Mouse (Mus musculus) heart, adult 2 months (tissue): ENCODE results near the gene 4933417A18Rik. TPM values are rescaled to one million over a fixed set of nuclear protein-coding genes. Genes with fewer than 3 reads are reported as not detected.
A peak's percentile ranks its signal among the peaks of the same experiment; 100 is the strongest.
"Not testable (repeated sequence)": the region's sequence is repeated elsewhere in the genome, so short reads cannot be mapped to it uniquely, and the experiment has no call there.

Experiments
- DNase-seq, 2 experiments: peaks; one replicate each; pipeline ENCODE4 v3.0.0; 2021
- H3K27ac ChIP-seq: fragments of 200-600 bp; 2 replicates; pipeline ENCODE4 v1.8.1; 2022
- H3K27me3 ChIP-seq: fragments of 200-500 bp; 2 replicates; pipeline ENCODE4 v1.6.1; 2012; ENCODE audit warnings: mild to moderate bottlenecking, low read length, inconsistent platforms, mixed read lengths; ENCODE audit not compliant: control insufficient read depth, insufficient read depth
- H3K36me3 ChIP-seq: fragments of 200-500 bp; 2 replicates; pipeline ENCODE4 v1.6.1; 2012; ENCODE audit warnings: low read length, inconsistent platforms; ENCODE audit not compliant: control insufficient read depth, insufficient read depth
- H3K4me1 ChIP-seq: fragments of 200-500 bp; 2 replicates; pipeline ENCODE4 v1.6.1; 2011; ENCODE audit warnings: low read length; ENCODE audit not compliant: control insufficient read depth, insufficient read depth
- H3K4me3 ChIP-seq: fragments of 200-600 bp; 2 replicates; pipeline ENCODE4 v1.8.1; 2022
- H3K79me2 ChIP-seq: fragments of 200-500 bp; replicated peaks from 2 replicates; pipeline ENCODE4 v1.6.1; 2012; ENCODE audit warnings: mild to moderate bottlenecking, inconsistent platforms, low read length, moderate library complexity, mixed read lengths; ENCODE audit not compliant: control insufficient read depth, insufficient read depth
- H3K9ac ChIP-seq: fragments of 200-500 bp; 2 replicates; pipeline ENCODE4 v1.6.1; 2012; ENCODE audit warnings: low read depth, mild to moderate bottlenecking, control low read depth, inconsistent platforms, low read length, mixed read lengths
- CTCF ChIP-seq: fragments of 200-600 bp; IDR thresholded peaks from 2 replicates; pipeline ENCODE4 v1.8.1; 2022; ENCODE audit warnings: antibody characterized with exemption, mild to moderate bottlenecking, moderate library complexity
- EP300 ChIP-seq: fragments of 200-500 bp; IDR thresholded peaks from 2 replicates; pipeline ENCODE4 v1.6.1; 2011; ENCODE audit warnings: low read depth, low read length, control low read depth; ENCODE audit not compliant: insufficient read depth
- POLR2A ChIP-seq: fragments of 200-500 bp; IDR thresholded peaks from 2 replicates; pipeline ENCODE4 v1.6.1; 2011; ENCODE audit warnings: mild to moderate bottlenecking, low read depth, low read length, control low read depth; ENCODE audit not compliant: insufficient read depth
- WGBS: fragments of 180-500 bp; shearing (Covaris S2); methylation state at CpG from one replicate; pipeline ENCODE4 v1.1.7; 2018; 5-methylcytosine and 5-hydroxymethylcytosine counted together
- intact Hi-C: fragments of 180-260 bp; cut with DNase I; formaldehyde crosslinking; loops from one replicate; pipeline ENCODE4 v1.15.1; 2025
- polyA plus RNA-seq: library from polyadenylated mRNA; depleted of rRNA; stranded (reverse); fragments of >200 nt; gene quantifications from 2 replicates; pipeline ENCODE4 v1.2.3, GENCODE M21; 2012
- total RNA-seq, 2 experiments: library from RNA; stranded (reverse); gene quantifications; 2 replicates each; pipeline ENCODE4 v1.2.3; 2021

The 4933417A18Rik gene
- total and polyA plus RNA-seq, 3 experiments, result not detected

- H3K4me1 ChIP-seq, result peaks cover 4% of the 10 kb centered on the region; the same call in 1 of the 2 replicates
- H3K9ac ChIP-seq, result no peak overlapping the region
- intact Hi-C loops, result no loop called here
- no peak overlapping the region for H3K27ac ChIP-seq
- WGBS, result 85% methylated on average over 4 of the region's 4 CpGs
- H3K27me3 ChIP-seq, result peaks cover 3% of the 10 kb centered on the region
- H3K79me2 ChIP-seq, result no peaks in the 10 kb centered on the region
- no peak for DNase-seq
- no peak for TF ChIP-seq CTCF
- TF ChIP-seq EP300, result no peak
- TF ChIP-seq POLR2A, result no peak
- no peaks in the 10 kb centered on the region for H3K36me3 ChIP-seq
- H3K4me3 ChIP-seq, result no peak overlapping the region
Observed at GRCm38 (mm10) chr13:34960996-34961770, 37.0 kb downstream of the 4933417A18Rik start.

GRCm38 (mm10) chr13:34963511-34964397, 39.5 kb downstream of the 4933417A18Rik start, which contains the start of gene Eci3:
TSS of gene Eci3 (minus strand) at chr13:34963810.
- Histone ChIP-seq H3K4me3 (peak within 1 kb of the TSS; percentile 43), H3K27ac (no peak within 1 kb of the TSS; the same call in 1 of the 2 replicates), H3K79me2 (no peaks in the 10 kb centered on the region), H3K4me1 (peaks cover 4% of the 10 kb centered on the region; the same call in 1 of the 2 replicates), H3K36me3 (no peaks in the 10 kb centered on the region), H3K9ac (no peak within 1 kb of the TSS), H3K27me3 (peaks cover 3% of the 10 kb centered on the region)
- no peak for TF ChIP-seq POLR2A
- no peak for TF ChIP-seq CTCF
- TF ChIP-seq EP300, result no peak
- intact Hi-C loops, result no loop called here
- 7% methylated on average over 32 of the region's 32 CpGs for WGBS
- DNase-seq, result peak; percentile 47 to 52

GRCm38 (mm10) chr13:34964419-34964818, 40.2 kb downstream of the 4933417A18Rik start:
- H3K4me1 ChIP-seq, result peaks cover 4% of the 10 kb centered on the region; the same call in 1 of the 2 replicates
- H3K79me2 ChIP-seq, result no peaks in the 10 kb centered on the region
- no peak for TF ChIP-seq POLR2A
- H3K4me3 ChIP-seq, result peak overlapping the region; percentile 43
- H3K9ac ChIP-seq, result no peak overlapping the region
- H3K27ac ChIP-seq, result no peak overlapping the region; the same call in 1 of the 2 replicates
- 8% methylated on average over 14 of the region's 14 CpGs for WGBS
- peak in 1 of 2 experiments; percentile 26 for DNase-seq
- no peaks in the 10 kb centered on the region for H3K36me3 ChIP-seq
- H3K27me3 ChIP-seq, result peaks cover 3% of the 10 kb centered on the region
- intact Hi-C loops, result no loop called here

- no peak overlapping the region for H3K27ac ChIP-seq
- peak overlapping the region; percentile 43 for H3K4me3 ChIP-seq
- intact Hi-C loops, result no loop called here
- TF ChIP-seq EP300 (no peak), POLR2A (no peak), CTCF (no peak)
- H3K36me3 ChIP-seq, result no peaks in the 10 kb centered on the region
- 49% methylated on average over 5 of the region's 5 CpGs for WGBS
- peaks cover 4% of the 10 kb centered on the region; the same call in 1 of the 2 replicates for H3K4me1 ChIP-seq
- no peak overlapping the region for H3K9ac ChIP-seq
- peaks cover 3% of the 10 kb centered on the region for H3K27me3 ChIP-seq
- DNase-seq, result no peak
- H3K79me2 ChIP-seq, result no peaks in the 10 kb centered on the region
Observed at GRCm38 (mm10) chr13:34964866-34965265, 40.7 kb downstream of the 4933417A18Rik start.

- intact Hi-C loops, H3K79me2 ChIP-seq, H3K4me1 ChIP-seq, H3K4me3 ChIP-seq, DNase-seq, H3K27me3 ChIP-seq, H3K27ac ChIP-seq, H3K36me3 ChIP-seq, H3K9ac ChIP-seq: not testable (repeated sequence)
- 85% methylated on average over 9 of the region's 9 CpGs for WGBS
Observed at GRCm38 (mm10) chr13:34965647-34966046, 41.4 kb downstream of the 4933417A18Rik start.

GRCm38 (mm10) chr13:34972456-34972855, 48.2 kb downstream of the 4933417A18Rik start:
- H3K79me2 ChIP-seq, H3K4me1 ChIP-seq, H3K27me3 ChIP-seq, H3K36me3 ChIP-seq, H3K4me3 ChIP-seq, H3K9ac ChIP-seq, DNase-seq, H3K27ac ChIP-seq: not testable (repeated sequence)
- intact Hi-C loops, result loop anchor here (2.0 to 10.0 kb wide), 4 partner anchors 52 to 785 kb away; partner anchors contain the start of gene Eci2
